Mouse (Mus musculus) central nervous system, embryonic 18 days (tissue): ENCODE data around the gene Fabp3. TPM values are rescaled to one million over a fixed set of nuclear protein-coding genes. Genes with fewer than 3 reads are reported as not detected.

Experiments
- polyA plus RNA-seq: library from polyadenylated mRNA; depleted of rRNA; stranded (reverse); fragments of >200 nt; gene quantifications from 2 replicates; pipeline ENCODE4 v1.2.3, GENCODE M21; 2012; rRNA removed

Fabp3 gene
- polyA plus RNA-seq: 236 and 273 TPM in 2 replicates

GRCm38 (mm10) chr4:130308231-130309081 is at the start of gene Fabp3, which contains the start of gene Gm10570:
Gene Fabp3 (plus strand): TSS chr4:130308595.
Gene Gm10570 (minus strand): TSS chr4:130308674.

GRCm38 (mm10) chr4:130279105-130279504 is 29.3 kb upstream of the Fabp3 start, which contains the start of gene Serinc2:
Gene Serinc2 (minus strand): TSS chr4:130279205.

GRCm38 (mm10) chr4:130359486-130360237 is 51.3 kb downstream of the Fabp3 start, which contains the start of the genes Zcchc17 and Snrnp40:
Gene Zcchc17 (minus strand): TSS chr4:130359943.
Gene Snrnp40 (plus strand): TSS chr4:130360132.

Other genes starting within 250 kb of the Fabp3 start
- 53.3 and 56.2 TPM in 2 replicates for gene Pef1, start 206.0 kb upstream of the Fabp3 start, polyA plus RNA-seq
- 6.9 and 8.1 TPM in 2 replicates for gene Hcrtr1, start 169.2 kb upstream of the Fabp3 start, polyA plus RNA-seq
- gene Tinagl1, start 133.5 kb upstream of the Fabp3 start, polyA plus RNA-seq: 7.3 and 7.5 TPM in 2 replicates
- gene Gm853, start 86.2 kb upstream of the Fabp3 start, polyA plus RNA-seq: 0.06 and 0.29 TPM in 2 replicates
- 36.8 and 39.9 TPM in 2 replicates for gene Serinc2, start 29.4 kb upstream of the Fabp3 start, polyA plus RNA-seq
- 0.34 and 0.99 TPM in 2 replicates for gene Gm10570, start 79 bp downstream of the Fabp3 start, polyA plus RNA-seq
- 45.7 and 48.3 TPM in 2 replicates for gene Zcchc17, start 51.3 kb downstream of the Fabp3 start, polyA plus RNA-seq
- gene Snrnp40, start 51.5 kb downstream of the Fabp3 start, polyA plus RNA-seq: 72.4 and 73.4 TPM in 2 replicates